Mouse (Mus musculus) cortical plate, adult 2 months (tissue): ENCODE results near the gene Fads2.

Experiments used
- CTCF ChIP-seq: fragments of 200-500 bp; IDR thresholded peaks from 2 replicates; pipeline ENCODE4 v1.5.1; 2011; ENCODE audit warnings: mild to moderate bottlenecking, control low read depth, low read length; ENCODE audit not compliant: insufficient read depth; ENCODE audit errors: extremely low read depth
- POLR2A ChIP-seq: fragments of 200-500 bp; IDR thresholded peaks from 2 replicates; pipeline ENCODE4 v1.6.1; 2011; ENCODE audit warnings: mild to moderate bottlenecking, low read length, control low read depth; ENCODE audit not compliant: insufficient read depth; ENCODE audit errors: extremely low read depth

DNA sequence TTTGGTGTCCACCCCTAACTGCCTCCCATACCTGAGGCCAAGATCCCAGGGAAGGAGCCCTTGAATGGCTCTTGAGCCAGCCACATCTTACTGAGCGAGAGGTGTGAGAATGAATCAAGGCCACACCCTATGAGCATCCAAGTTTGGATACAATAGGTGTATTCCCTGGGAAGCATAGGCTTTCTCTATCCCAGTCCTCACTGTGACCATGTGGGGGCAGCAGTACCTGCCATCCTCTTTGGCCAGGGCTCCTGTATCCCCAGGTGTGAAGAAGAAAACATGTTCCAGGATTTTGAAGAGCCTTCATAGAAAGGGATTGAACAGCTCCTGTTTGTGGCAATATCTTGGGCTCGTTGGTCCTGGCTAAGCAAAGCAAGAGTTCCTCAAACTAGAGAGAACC is 61.9 kb downstream of the Fads2 start:
- no peak for TF ChIP-seq POLR2A
- 0 out of 2 replicates have a peak, but pooled peaks have one; percentile 10 for TF ChIP-seq CTCF
